Mouse (Mus musculus) hindbrain, embryonic 16.5 days (tissue): Measurements from ENCODE around the gene Chrnb1. TPM values are rescaled to one million over a fixed set of nuclear protein-coding genes. Genes with fewer than 3 reads are reported as not detected.

Experiments used
- ATAC-seq: fragments of 200-750 bp; cut with Nextera tagmentation; 2 replicates; pipeline ENCODE4 v1.8.0; 2017; ENCODE audit warnings: moderate TSS enrichment, moderate library complexity
- H3K27ac ChIP-seq: fragments of 300-500 bp; sonication (generic); 2 replicates; pipeline ENCODE4 v1.5.1; 2014; ENCODE audit warnings: low read depth, mild to moderate bottlenecking, control low read depth, low read length, moderate library complexity
- H3K27me3 ChIP-seq: fragments of 300-500 bp; sonication (generic); replicated peaks from 2 replicates; pipeline ENCODE4 v1.6.1; 2014; ENCODE audit warnings: low read length; ENCODE audit not compliant: control insufficient read depth, insufficient read depth
- H3K36me3 ChIP-seq: fragments of 300-500 bp; sonication (generic); 2 replicates; pipeline ENCODE4 v1.6.1; 2014; ENCODE audit warnings: mild to moderate bottlenecking, low read length, moderate library complexity, mixed read lengths; ENCODE audit not compliant: control insufficient read depth, insufficient read depth
- H3K4me1 ChIP-seq: fragments of 300-500 bp; sonication (generic); 2 replicates; pipeline ENCODE4 v1.6.1; 2014; ENCODE audit warnings: low read depth, low read length; ENCODE audit not compliant: control insufficient read depth, insufficient read depth
- H3K4me2 ChIP-seq: fragments of 300-500 bp; sonication (generic); 2 replicates; pipeline ENCODE4 v1.6.1; 2014; ENCODE audit warnings: mild to moderate bottlenecking, low read length, control low read depth, moderate library complexity
- H3K4me3 ChIP-seq: fragments of 300-500 bp; sonication (generic); 2 replicates; pipeline ENCODE4 v1.5.1; 2014; ENCODE audit warnings: mild to moderate bottlenecking, low read length, control low read depth, moderate library complexity
- H3K9ac ChIP-seq: fragments of 300-500 bp; sonication (generic); 2 replicates; pipeline ENCODE4 v1.6.1; 2014; ENCODE audit warnings: low read depth, mild to moderate bottlenecking, control low read depth, low read length, moderate library complexity
- H3K9me3 ChIP-seq: fragments of 300-500 bp; sonication (generic); 2 replicates; pipeline ENCODE4 v1.6.1; 2014; ENCODE audit warnings: mild to moderate bottlenecking, low read length, moderate library complexity; ENCODE audit not compliant: control insufficient read depth
- WGBS: fragments of 180-500 bp; shearing (Covaris S2); extraction: QIAGEN DNeasy Blood & Tissue Kit; methylation state at CpG from one replicate; pipeline ENCODE4 v1.1.7; 2014; 5-methylcytosine and 5-hydroxymethylcytosine counted together
- polyA plus RNA-seq: library from polyadenylated mRNA; unstranded; fragments of >200 nt; fragmentation: Nextera tagmentation; extraction: Ambion mirVana; gene quantifications from 2 replicates; pipeline ENCODE4 v1.2.1, GENCODE M21; 2015

Chrnb1 gene
- polyA plus RNA-seq, 1 experiment from 2014 or later = 1.4 TPM

- peak overlapping the region; percentile 75 for H3K4me2 ChIP-seq
- no peaks in the 10 kb centered on the region for H3K27me3 ChIP-seq
- no peaks in the 10 kb centered on the region for H3K9me3 ChIP-seq
- under 1% methylated on average over 35 of the region's 37 CpGs for WGBS
- no peaks in the 10 kb centered on the region for H3K36me3 ChIP-seq
- peak overlapping the region; percentile 93 for H3K4me3 ChIP-seq
- peak; percentile 81 for ATAC-seq
- H3K9ac ChIP-seq = peak overlapping the region; percentile 99
- peak overlapping the region; percentile 94 for H3K27ac ChIP-seq
- peaks cover 18% of the 10 kb centered on the region for H3K4me1 ChIP-seq
These were observed 29.6 kb downstream of the Chrnb1 start for GRCm38 (mm10) chr11:69766126-69766609.

DNA sequence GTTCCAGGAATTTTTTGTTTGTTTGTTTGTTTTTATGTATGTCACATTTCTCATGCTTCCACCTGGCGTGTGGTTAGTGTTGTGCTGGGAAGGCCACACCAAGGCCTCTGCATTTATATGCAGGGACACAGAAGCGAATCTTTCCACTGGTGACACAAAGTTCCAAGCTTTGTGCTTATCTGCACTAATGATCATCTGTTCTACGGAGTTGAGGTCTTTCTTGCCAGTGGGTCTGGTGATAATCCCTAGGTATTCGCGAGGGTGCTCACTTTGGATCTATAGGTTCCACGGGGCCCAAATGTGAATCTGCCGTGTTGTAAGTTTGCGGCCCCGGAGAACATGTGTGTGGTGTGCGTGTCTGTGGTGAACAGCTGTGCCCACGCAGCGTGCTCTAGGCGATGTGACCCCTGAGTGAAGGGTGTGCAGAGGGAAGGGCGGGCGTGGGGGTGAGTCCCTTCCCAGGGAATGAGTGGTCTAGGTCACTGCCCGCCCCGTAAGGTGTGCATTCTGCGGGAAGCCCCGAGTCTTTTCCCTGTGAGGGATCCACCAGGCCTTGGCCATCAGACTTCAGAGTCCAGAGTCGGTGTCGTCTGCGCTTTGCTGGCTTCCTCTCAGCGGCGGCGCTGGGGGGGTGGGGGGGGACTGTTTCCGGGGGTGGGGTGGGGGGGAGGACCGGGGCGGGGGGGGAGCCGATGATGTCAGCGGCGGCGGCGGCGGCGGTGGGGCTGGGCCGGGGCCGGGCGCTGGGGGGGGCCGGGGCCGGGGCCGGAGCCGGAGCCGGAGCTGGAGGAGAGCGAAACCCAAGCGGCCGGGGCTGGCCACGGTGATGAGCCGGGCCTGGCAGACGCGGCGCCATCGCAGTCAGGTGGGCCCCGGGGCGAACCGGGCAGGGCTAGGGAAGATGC, 30.3 kb downstream of the Chrnb1 start, which contains the start of gene Zbtb4:
Gene Zbtb4, plus strand, starts transcription at position 692 of the 905 bp plus-strand sequence.
- 17% methylated on average over 38 of the region's 55 CpGs for WGBS

DNA sequence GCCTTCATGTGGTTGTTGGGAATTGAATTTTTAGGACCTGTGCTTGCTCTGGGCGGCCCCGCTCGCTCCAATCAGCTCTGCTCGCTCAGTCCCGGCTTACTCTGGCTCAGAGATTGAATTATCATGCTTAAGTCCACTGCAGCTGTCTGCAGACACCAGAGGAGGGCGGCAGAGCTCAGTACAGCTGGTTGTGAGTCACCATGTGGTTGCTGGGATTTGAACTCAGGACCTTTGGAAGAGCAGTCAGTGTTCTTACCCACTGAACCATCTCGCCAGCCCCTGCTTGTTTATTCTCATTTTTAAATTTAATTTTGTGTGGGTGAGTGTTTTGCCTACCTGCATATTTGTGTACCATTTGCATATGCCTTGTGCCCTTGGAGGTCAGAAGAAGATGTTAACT, 32.2 kb downstream of the Chrnb1 start:
- no peaks in the 10 kb centered on the region for H3K27me3 ChIP-seq
- H3K9me3 ChIP-seq = no peaks in the 10 kb centered on the region
- H3K36me3 ChIP-seq = no peaks in the 10 kb centered on the region
- peaks cover 28% of the 10 kb centered on the region for H3K4me1 ChIP-seq
- no peak overlapping the region for H3K27ac ChIP-seq
- ATAC-seq = no peak
- H3K4me3 ChIP-seq = no peak overlapping the region
- H3K4me2 ChIP-seq = no peak overlapping the region
- 63% methylated on average over 7 of the region's 7 CpGs for WGBS
- H3K9ac ChIP-seq = no peak overlapping the region

More for the DNA sequence above, 30.3 kb downstream of the Chrnb1 start, which contains the start of gene Zbtb4:
- peak within 1 kb of the TSS; percentile 94 for H3K27ac ChIP-seq
- H3K4me1 ChIP-seq = peaks cover 20% of the 10 kb centered on the region
- H3K9ac ChIP-seq = peak within 1 kb of the TSS; percentile 99
- H3K36me3 ChIP-seq = no peaks in the 10 kb centered on the region
- peak within 1 kb of the TSS; percentile 93 for H3K4me3 ChIP-seq
- peak within 1 kb of the TSS; percentile 75 for H3K4me2 ChIP-seq
- ATAC-seq = peak; percentile 64
- no peaks in the 10 kb centered on the region for H3K27me3 ChIP-seq
- H3K9me3 ChIP-seq = no peaks in the 10 kb centered on the region

GRCm38 (mm10) chr11:69761868-69762267, 33.9 kb downstream of the Chrnb1 start, which contains the start of gene Slc35g3:
Gene Slc35g3, minus strand, starts transcription at chr11:69761968.
- H3K4me2 ChIP-seq = no peak within 1 kb of the TSS
- no peaks in the 10 kb centered on the region for H3K36me3 ChIP-seq
- H3K4me1 ChIP-seq = peaks cover 23% of the 10 kb centered on the region
- peak within 1 kb of the TSS; percentile 93; the same call in 1 of the 2 replicates for H3K27ac ChIP-seq
- no peaks in the 10 kb centered on the region for H3K9me3 ChIP-seq
- H3K4me3 ChIP-seq = no peak within 1 kb of the TSS
- no peaks in the 10 kb centered on the region for H3K27me3 ChIP-seq
- ATAC-seq = no peak
- WGBS = 78% methylated on average over 1 of the region's 1 CpGs
- no peak within 1 kb of the TSS; the same call in 1 of the 2 replicates for H3K9ac ChIP-seq

GRCm38 (mm10) chr11:69760901-69761200, 34.9 kb downstream of the Chrnb1 start:
- Histone ChIP-seq H3K4me2 (no peak overlapping the region), H3K27ac (peak overlapping the region; percentile 93), H3K36me3 (no peaks in the 10 kb centered on the region), H3K9me3 (no peaks in the 10 kb centered on the region), H3K4me3 (no peak overlapping the region), H3K27me3 (no peaks in the 10 kb centered on the region), H3K4me1 (peaks cover 28% of the 10 kb centered on the region), H3K9ac (peak overlapping the region; percentile 10; the same call in 1 of the 2 replicates)
- no peak for ATAC-seq
- WGBS = 90% methylated on average over 7 of the region's 7 CpGs

GRCm38 (mm10) chr11:69760160-69760900, 35.4 kb downstream of the Chrnb1 start:
- H3K9me3 ChIP-seq = no peaks in the 10 kb centered on the region
- WGBS = 76% methylated on average over 14 of the region's 14 CpGs
- H3K27ac ChIP-seq = peak overlapping the region; percentile 93
- H3K27me3 ChIP-seq = no peaks in the 10 kb centered on the region
- no peaks in the 10 kb centered on the region for H3K36me3 ChIP-seq
- peak overlapping the region; percentile 65 for H3K9ac ChIP-seq
- peaks cover 32% of the 10 kb centered on the region for H3K4me1 ChIP-seq
- ATAC-seq = no peak
- H3K4me2 ChIP-seq = peak overlapping the region; percentile 76
- H3K4me3 ChIP-seq = peak overlapping the region; percentile 57; the same call in 1 of the 2 replicates

- H3K36me3 ChIP-seq = no peaks in the 10 kb centered on the region
- H3K9ac ChIP-seq = peak overlapping the region; percentile 65
- peak; percentile 87 for ATAC-seq
- H3K4me2 ChIP-seq = peak overlapping the region; percentile 76
- H3K9me3 ChIP-seq = no peaks in the 10 kb centered on the region
- H3K27me3 ChIP-seq = no peaks in the 10 kb centered on the region
- 0% methylated on average over 37 of the region's 37 CpGs for WGBS
- peak overlapping the region; percentile 57 for H3K4me3 ChIP-seq
- peaks cover 32% of the 10 kb centered on the region for H3K4me1 ChIP-seq
- H3K27ac ChIP-seq = peak overlapping the region; percentile 93
These were observed 36.6 kb downstream of the Chrnb1 start for GRCm38 (mm10) chr11:69758971-69759721.

GRCm38 (mm10) chr11:69758478-69758970, 37.2 kb downstream of the Chrnb1 start, which contains the start of gene Polr2a:
Gene Polr2a, minus strand, starts transcription at chr11:69758637.
- H3K9me3 ChIP-seq = no peaks in the 10 kb centered on the region
- peaks cover 32% of the 10 kb centered on the region for H3K4me1 ChIP-seq
- ATAC-seq = peak; percentile 96
- H3K36me3 ChIP-seq = no peaks in the 10 kb centered on the region
- peak within 1 kb of the TSS; percentile 70 for H3K9ac ChIP-seq
- WGBS = under 1% methylated on average over 34 of the region's 36 CpGs
- peak within 1 kb of the TSS; percentile 57 for H3K4me3 ChIP-seq
- H3K4me2 ChIP-seq = peak within 1 kb of the TSS; percentile 76
- peak within 1 kb of the TSS; percentile 93 for H3K27ac ChIP-seq
- no peaks in the 10 kb centered on the region for H3K27me3 ChIP-seq
